Mouse (Mus musculus) lung, embryonic 14.5 days (tissue): ENCODE results near the gene Bcas3. TPM values are rescaled to one million over a fixed set of nuclear protein-coding genes. Genes with fewer than 3 reads are reported as not detected.
A peak's percentile ranks its signal among the peaks of the same experiment; 100 is the strongest.

Experiments
- ATAC-seq: fragments of 200-750 bp; cut with Nextera tagmentation; 2 replicates; pipeline ENCODE4 v1.8.0; 2017; ENCODE audit warnings: mild to moderate bottlenecking, moderate TSS enrichment, moderate library complexity; ENCODE audit not compliant: insufficient read depth
- DNase-seq: peaks from one replicate; pipeline ENCODE4 v3.0.0-alpha.2; 2015
- H3K27ac ChIP-seq: fragments of 300-500 bp; sonication (generic); 2 replicates; pipeline ENCODE4 v1.5.1; 2014; ENCODE audit warnings: low read depth, mild to moderate bottlenecking, moderate library complexity
- H3K27me3 ChIP-seq: fragments of 300-500 bp; sonication (generic); 2 replicates; pipeline ENCODE4 v1.6.1; 2014; ENCODE audit warnings: low read length, control low read depth; ENCODE audit not compliant: insufficient read depth
- H3K36me3 ChIP-seq: fragments of 300-500 bp; sonication (generic); 2 replicates; pipeline ENCODE4 v1.6.1; 2014; ENCODE audit warnings: control low read depth; ENCODE audit not compliant: insufficient read depth
- H3K4me1 ChIP-seq: fragments of 300-500 bp; sonication (generic); 2 replicates; pipeline ENCODE4 v1.6.1; 2014; ENCODE audit warnings: antibody characterized with exemption, control low read depth; ENCODE audit not compliant: insufficient read depth
- H3K4me2 ChIP-seq: fragments of 300-500 bp; sonication (generic); 2 replicates; pipeline ENCODE4 v1.6.1; 2014; ENCODE audit warnings: mild to moderate bottlenecking
- H3K4me3 ChIP-seq: fragments of 300-500 bp; sonication (generic); 2 replicates; pipeline ENCODE4 v1.5.1; 2014; ENCODE audit warnings: low read depth, low read length
- H3K9ac ChIP-seq: fragments of 300-500 bp; sonication (generic); 2 replicates; pipeline ENCODE4 v1.6.1; 2014
- H3K9me3 ChIP-seq: fragments of 300-500 bp; sonication (generic); 2 replicates; pipeline ENCODE4 v1.6.1; 2016; ENCODE audit warnings: low read depth, low read length, control low read depth
- CTCF ChIP-seq: IDR thresholded peaks from 2 replicates; pipeline ENCODE4 v1.5.1; 2016; ENCODE audit warnings: antibody characterized with exemption, low read depth
- WGBS: fragments of 180-500 bp; shearing (Covaris S2); extraction: QIAGEN DNeasy Blood & Tissue Kit; methylation state at CpG from one replicate; pipeline ENCODE4 v1.1.7; 2014; 5-methylcytosine and 5-hydroxymethylcytosine counted together
- polyA plus RNA-seq: library from polyadenylated mRNA; unstranded; fragments of >200 nt; fragmentation: Nextera tagmentation; extraction: Ambion mirVana; gene quantifications from 2 replicates; pipeline ENCODE4 v1.2.1, GENCODE M21; 2014

The Bcas3 gene
- polyA plus RNA-seq, 1 experiment from 2014 or later, result 35.0 TPM

GRCm38 (mm10) chr11:85660304-85660703 is 307.3 kb downstream of the Bcas3 start:
- Histone ChIP-seq H3K4me3 (no peak overlapping the region), H3K27ac (no peak overlapping the region), H3K27me3 (no peaks in the 10 kb centered on the region), H3K4me2 (no peak overlapping the region), H3K9me3 (no peaks in the 10 kb centered on the region), H3K36me3 (no peaks in the 10 kb centered on the region), H3K4me1 (no peaks in the 10 kb centered on the region; the same call in 1 of the 2 replicates), H3K9ac (no peak overlapping the region)
- no peak for ATAC-seq
- 80% methylated on average over 4 of the region's 4 CpGs for WGBS
- no peak for DNase-seq
- TF ChIP-seq CTCF, result no peak

DNA sequence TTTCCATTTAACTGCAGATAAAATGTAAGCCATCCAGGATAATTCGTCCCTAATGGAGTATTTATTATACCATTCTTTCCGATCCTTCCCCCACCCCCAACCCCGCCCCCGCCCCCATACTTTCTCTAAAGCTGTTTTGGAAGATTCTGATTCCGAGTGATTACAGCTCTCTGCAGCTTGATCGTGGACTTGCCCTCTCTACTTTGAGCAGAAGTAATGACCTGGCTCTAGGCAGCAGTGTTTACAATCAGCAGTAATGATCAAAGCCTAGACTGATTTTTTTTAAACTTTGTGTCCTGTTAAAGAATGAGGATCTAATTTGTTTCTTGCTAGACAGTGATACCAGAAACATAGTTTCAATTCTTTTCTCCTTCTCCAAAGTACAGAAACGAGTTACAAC is 314.2 kb downstream of the Bcas3 start:
- Histone ChIP-seq H3K36me3 (no peaks in the 10 kb centered on the region), H3K27me3 (no peaks in the 10 kb centered on the region), H3K9ac (0 out of 2 replicates have a peak overlapping the region, but pooled peaks have one; percentile 16), H3K27ac (peak overlapping the region; percentile 89), H3K9me3 (no peaks in the 10 kb centered on the region), H3K4me3 (no peak overlapping the region), H3K4me2 (peak overlapping the region; percentile 48), H3K4me1 (peaks cover 25% of the 10 kb centered on the region)
- ATAC-seq (peak; percentile 55; the same call in 1 of the 2 replicates), DNase-seq (peak; percentile 46)
- 20% methylated on average over 7 of the region's 7 CpGs for WGBS
- TF ChIP-seq CTCF, result no peak

DNA sequence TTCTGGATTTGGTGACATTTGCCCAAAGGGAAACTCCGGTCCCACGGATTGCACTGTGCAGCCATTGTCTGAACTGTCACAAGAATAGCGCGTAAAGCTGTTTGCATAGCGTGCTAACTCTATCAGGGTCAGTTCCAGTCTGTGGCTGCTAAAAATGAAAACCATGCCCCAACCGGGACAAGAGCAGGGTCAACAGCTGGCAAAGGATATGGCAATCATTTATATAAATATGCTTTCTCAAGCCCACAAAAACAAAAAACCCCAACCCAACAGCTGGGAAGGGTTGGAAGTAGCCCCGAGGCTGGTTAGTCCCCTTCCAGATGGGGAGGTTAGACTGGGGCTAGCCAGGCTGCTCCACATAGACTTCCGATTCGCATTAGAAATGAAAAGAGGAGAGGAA is 314.8 kb downstream of the Bcas3 start:
- Histone ChIP-seq H3K4me3 (no peak overlapping the region), H3K27ac (peak overlapping the region; percentile 89), H3K9me3 (no peaks in the 10 kb centered on the region), H3K4me2 (peak overlapping the region; percentile 48), H3K36me3 (no peaks in the 10 kb centered on the region), H3K27me3 (no peaks in the 10 kb centered on the region), H3K9ac (peak overlapping the region; percentile 16; the same call in 1 of the 2 replicates), H3K4me1 (peaks cover 25% of the 10 kb centered on the region)
- TF ChIP-seq CTCF, result no peak
- ATAC-seq (peak; percentile 67), DNase-seq (peak; percentile 78)
- WGBS, result 12% methylated on average over 9 of the region's 9 CpGs

GRCm38 (mm10) chr11:85672881-85673475 is 320.0 kb downstream of the Bcas3 start:
- H3K4me2 ChIP-seq, result no peak overlapping the region
- WGBS, result 39% methylated on average over 10 of the region's 10 CpGs
- no peak overlapping the region for H3K4me3 ChIP-seq
- no peak for TF ChIP-seq CTCF
- ATAC-seq (no peak), DNase-seq (peak; percentile 75)
- H3K36me3 ChIP-seq, result no peaks in the 10 kb centered on the region
- H3K4me1 ChIP-seq, result peaks cover 39% of the 10 kb centered on the region
- H3K9ac ChIP-seq, result no peak overlapping the region
- H3K9me3 ChIP-seq, result no peaks in the 10 kb centered on the region
- no peaks in the 10 kb centered on the region for H3K27me3 ChIP-seq
- H3K27ac ChIP-seq, result peak overlapping the region; percentile 16; the same call in 1 of the 2 replicates

DNA sequence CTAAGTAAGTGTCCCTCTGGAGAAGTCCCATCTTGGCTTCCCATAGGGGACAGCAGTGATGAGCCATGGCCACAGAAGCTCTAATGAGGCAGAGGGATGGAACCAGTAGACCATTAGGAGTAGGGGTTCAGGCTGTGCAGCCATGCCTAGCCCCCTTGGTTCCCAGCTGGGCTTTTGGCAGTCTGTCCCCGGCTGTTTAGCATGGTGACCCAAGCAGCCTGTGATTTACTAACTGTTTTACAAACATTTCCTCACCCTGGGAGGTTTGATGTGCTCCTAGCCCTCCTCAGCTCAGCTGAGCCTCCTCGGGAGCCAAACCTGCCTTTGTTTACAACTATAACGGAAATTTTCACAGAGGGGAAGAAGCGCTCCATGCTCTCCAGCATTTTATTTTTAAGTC is 322.3 kb downstream of the Bcas3 start:
- no peaks in the 10 kb centered on the region for H3K36me3 ChIP-seq
- H3K4me2 ChIP-seq, result 0 out of 2 replicates have a peak overlapping the region, but pooled peaks have one; percentile 12
- ATAC-seq, result peak; percentile 81
- no peak for TF ChIP-seq CTCF
- H3K4me1 ChIP-seq, result peaks cover 34% of the 10 kb centered on the region
- no peak overlapping the region for H3K4me3 ChIP-seq
- DNase-seq, result peak; percentile 91
- no peaks in the 10 kb centered on the region for H3K27me3 ChIP-seq
- 21% methylated on average over 4 of the region's 4 CpGs for WGBS
- no peak overlapping the region for H3K9ac ChIP-seq
- H3K27ac ChIP-seq, result peak overlapping the region; percentile 91
- H3K9me3 ChIP-seq, result no peaks in the 10 kb centered on the region

- H3K27ac ChIP-seq, result peak overlapping the region; percentile 91
- H3K4me1 ChIP-seq, result peaks cover 35% of the 10 kb centered on the region
- ATAC-seq, result peak; percentile 60
- H3K9me3 ChIP-seq, result no peaks in the 10 kb centered on the region
- no peak overlapping the region for H3K4me2 ChIP-seq
- TF ChIP-seq CTCF, result peak; percentile 38
- no peaks in the 10 kb centered on the region for H3K27me3 ChIP-seq
- H3K4me3 ChIP-seq, result no peak overlapping the region
- WGBS, result 25% methylated on average over 10 of the region's 10 CpGs
- no peak overlapping the region for H3K9ac ChIP-seq
- peak; percentile 68 for DNase-seq
- H3K36me3 ChIP-seq, result no peaks in the 10 kb centered on the region
These were observed 323.5 kb downstream of the Bcas3 start for GRCm38 (mm10) chr11:85676357-85677004.

GRCm38 (mm10) chr11:85678666-85679065 is 325.7 kb downstream of the Bcas3 start:
- no peak for TF ChIP-seq CTCF
- H3K9me3 ChIP-seq, result no peaks in the 10 kb centered on the region
- WGBS, result 48% methylated on average over 5 of the region's 5 CpGs
- H3K36me3 ChIP-seq, result no peaks in the 10 kb centered on the region
- H3K27me3 ChIP-seq, result no peaks in the 10 kb centered on the region
- peak overlapping the region; percentile 56 for H3K27ac ChIP-seq
- DNase-seq (peak; percentile 64), ATAC-seq (no peak)
- no peak overlapping the region for H3K4me2 ChIP-seq
- H3K4me1 ChIP-seq, result peaks cover 46% of the 10 kb centered on the region
- H3K9ac ChIP-seq, result no peak overlapping the region
- no peak overlapping the region for H3K4me3 ChIP-seq
